Mouse (Mus musculus) ovary, adult 18-20 months (tissue): ENCODE data around the gene Ubap1l.

Source experiments
- DNase-seq: peaks from one replicate; pipeline ENCODE4 v3.0.0; 2022; ENCODE audit warnings: low spot score, mixed read lengths

Ubap1l gene

GRCm38 (mm10) chr9:65374468-65375162 is 13.8 kb downstream of the Ubap1l start:
- DNase-seq, result no peak

- DNase-seq, result no peak
Measured at GRCm38 (mm10) chr9:65375163-65375934, 14.5 kb downstream of the Ubap1l start.

GRCm38 (mm10) chr9:65381017-65381590 is 20.3 kb downstream of the Ubap1l start:
- DNase-seq, result no peak

- no peak for DNase-seq
Measured at GRCm38 (mm10) chr9:65382031-65382750, 21.4 kb downstream of the Ubap1l start.

GRCm38 (mm10) chr9:65382751-65383097 is 21.9 kb downstream of the Ubap1l start:
- no peak for DNase-seq

- DNase-seq, result no peak
Measured at GRCm38 (mm10) chr9:65384276-65384675, 23.4 kb downstream of the Ubap1l start.

GRCm38 (mm10) chr9:65386373-65387140 is 25.7 kb downstream of the Ubap1l start:
- DNase-seq, result no peak

GRCm38 (mm10) chr9:65390752-65391612 is 30.1 kb downstream of the Ubap1l start:
- DNase-seq, result no peak

- no peak for DNase-seq
Measured at GRCm38 (mm10) chr9:65391613-65391964, 30.7 kb downstream of the Ubap1l start, which contains the start of gene Kbtbd13. Gene Kbtbd13, minus strand, starts transcription at chr9:65391652.

- DNase-seq, result no peak
Measured at GRCm38 (mm10) chr9:65392638-65393364, 32.0 kb downstream of the Ubap1l start.

GRCm38 (mm10) chr9:65393606-65394005 is 32.8 kb downstream of the Ubap1l start:
- DNase-seq, result no peak

GRCm38 (mm10) chr9:65394360-65394759 is 33.5 kb downstream of the Ubap1l start:
- DNase-seq, result no peak

GRCm38 (mm10) chr9:65398279-65398678 is 37.4 kb downstream of the Ubap1l start, which contains the start of gene Rasl12:
Gene Rasl12, plus strand, starts transcription at chr9:65398506.
- peak; percentile 55 for DNase-seq

GRCm38 (mm10) chr9:65399934-65400333 is 39.1 kb downstream of the Ubap1l start:
- DNase-seq, result no peak

GRCm38 (mm10) chr9:65404331-65405183 is 43.7 kb downstream of the Ubap1l start:
- DNase-seq, result no peak

GRCm38 (mm10) chr9:65405184-65405449 is 44.3 kb downstream of the Ubap1l start:
- no peak for DNase-seq

- DNase-seq, result no peak
Measured at GRCm38 (mm10) chr9:65407327-65407726, 46.5 kb downstream of the Ubap1l start.

- DNase-seq, result peak; percentile 40
Measured at GRCm38 (mm10) chr9:65407861-65408260, 47.0 kb downstream of the Ubap1l start.

- DNase-seq, result no peak
Measured at GRCm38 (mm10) chr9:65408871-65409295, 48.0 kb downstream of the Ubap1l start.
